Mouse (Mus musculus) heart, embryonic 15.5 days (tissue): ENCODE data around the gene Tmem126b. TPM values are rescaled to one million over a fixed set of nuclear protein-coding genes. Genes with fewer than 3 reads are reported as not detected.

Experiments used
- polyA plus RNA-seq: library from polyadenylated mRNA; unstranded; fragments of >200 nt; fragmentation: Nextera tagmentation; extraction: Ambion mirVana; gene quantifications from 2 replicates; pipeline ENCODE4 v1.2.1, GENCODE M21; 2015

Gene Tmem126b
- polyA plus RNA-seq, 1 experiment from 2014 or later = 30.8 TPM

Other genes with a start within 250 kb of the Tmem126b start
- not detected in 2 replicates for gene Ccdc83, start 210.2 kb downstream of the Tmem126b start, polyA plus RNA-seq
- 6.6 and 7.4 TPM in 2 replicates for gene Sytl2, start 173.7 kb downstream of the Tmem126b start, polyA plus RNA-seq
- gene Ccdc89, start 49.4 kb downstream of the Tmem126b start, polyA plus RNA-seq = 0.67 and 0.70 TPM in 2 replicates
- gene Crebzf, start 33.3 kb downstream of the Tmem126b start, polyA plus RNA-seq = 17.0 and 18.5 TPM in 2 replicates
- gene Tmem126a, start 18.8 kb downstream of the Tmem126b start, polyA plus RNA-seq = 104 and 119 TPM in 2 replicates
- gene Dlg2, start 671 bp upstream of the Tmem126b start, polyA plus RNA-seq = 6.3 and 8.6 TPM in 2 replicates